Mouse (Mus musculus) MEL (cell line): ENCODE results near the gene Rbms3.

Source experiments
- CTCF ChIP-seq, 3 experiments: IDR thresholded peaks in 2 of 3; conservative IDR thresholded peaks in 1 of 3; 2 replicates each; pipeline ENCODE4 v1.5.1; 2011 to 2012; ENCODE audit warnings: low read length in 3 of 3, low read depth in 2 of 3, mild to moderate bottlenecking in 2 of 3, improper control_type of control experiment in 1 of 3, inconsistent platforms in 1 of 3, mixed read lengths in 1 of 3, moderate library complexity in 1 of 3; ENCODE audit not compliant: control insufficient read depth in 1 of 3, insufficient read depth in 1 of 3, poor library complexity in 1 of 3, severe bottlenecking in 1 of 3
- GATA1 ChIP-seq: IDR thresholded peaks from 2 replicates; pipeline ENCODE4 v1.6.1; 2011; ENCODE audit warnings: low read depth, low read length, improper control_type of control experiment
- JUND ChIP-seq: IDR thresholded peaks from 2 replicates; pipeline ENCODE4 v1.6.1; 2011; ENCODE audit warnings: low read depth, mild to moderate bottlenecking, improper control_type of control experiment, low read length
- MAFK ChIP-seq: IDR thresholded peaks from 2 replicates; pipeline ENCODE4 v1.6.1; 2011; ENCODE audit warnings: low read depth, mild to moderate bottlenecking, low read length, improper control_type of control experiment, borderline replicate concordance
- MXI1 ChIP-seq: IDR thresholded peaks from 2 replicates; pipeline ENCODE4 v1.6.1; 2011; ENCODE audit warnings: mild to moderate bottlenecking, low read depth, low read length, improper control_type of control experiment
- POLR2A ChIP-seq, 2 experiments: IDR thresholded peaks; 2 replicates each; pipeline ENCODE4 v1.6.1; 2011 to 2012; ENCODE audit warnings: low read length in 2 of 2, mild to moderate bottlenecking in 2 of 2, control low read depth in 1 of 2, improper control_type of control experiment in 1 of 2, low read depth in 1 of 2, moderate library complexity in 1 of 2; ENCODE audit not compliant: control insufficient read depth in 1 of 2, insufficient read depth in 1 of 2, poor library complexity in 1 of 2
- SMC3 ChIP-seq: IDR thresholded peaks from 2 replicates; pipeline ENCODE4 v1.6.1; 2011; ENCODE audit warnings: low read depth, low read length, improper control_type of control experiment
- TBP ChIP-seq: IDR thresholded peaks from 2 replicates; pipeline ENCODE4 v1.8.0; 2011; ENCODE audit warnings: low read depth, low read length, improper control_type of control experiment
- USF1 ChIP-seq: IDR thresholded peaks from 2 replicates; pipeline ENCODE4 v1.6.1; 2014; ENCODE audit warnings: low read depth, mild to moderate bottlenecking, inconsistent platforms, low read length, improper control_type of control experiment, moderate library complexity

DNA sequence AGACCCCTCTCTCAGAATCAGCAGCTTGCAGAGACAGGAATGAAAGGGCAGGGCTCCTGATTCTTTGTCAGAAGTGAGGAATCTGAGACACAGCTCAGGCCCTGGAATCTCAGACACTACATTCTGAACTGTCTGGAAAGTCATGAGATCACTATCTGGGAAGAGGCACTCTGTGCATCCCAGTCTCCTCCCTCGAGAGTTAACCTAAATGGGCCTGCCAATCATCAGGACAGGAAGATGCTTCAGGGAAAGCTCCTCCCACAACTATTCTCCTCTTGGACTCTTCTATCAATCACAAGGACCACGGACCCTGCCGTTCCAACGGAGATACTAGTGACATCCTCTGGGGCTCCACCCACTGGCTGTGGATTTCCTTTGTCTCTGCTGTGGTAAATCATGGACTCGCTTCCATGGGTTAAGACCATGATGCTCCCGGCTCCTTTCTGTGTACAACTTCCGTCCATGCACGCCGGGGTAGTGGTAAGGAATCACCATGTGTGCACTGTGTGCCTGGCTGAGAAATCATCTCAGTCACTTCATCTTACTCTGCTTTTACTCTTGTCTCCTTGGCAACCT lies 473.3 kb downstream of the Rbms3 start:
- TF ChIP-seq CTCF (IDR thresholded peaks at IDR 0.05 in 2 of 3, conservative IDR thresholded peaks at IDR 0.05 in 1 of 3; ENCODE audit: control insufficient read depth in 1 of 3, insufficient read depth in 1 of 3, low read depth in 2 of 3, low read length in 3 of 3, poor library complexity in 1 of 3, severe bottlenecking in 1 of 3), result no peak
- no peak for TF ChIP-seq MAFK
- no peak for TF ChIP-seq MXI1
- TF ChIP-seq GATA1, result no peak
- TF ChIP-seq TBP, result no peak
- TF ChIP-seq POLR2A (IDR thresholded peaks at IDR 0.05; ENCODE audit: control insufficient read depth in 1 of 2, insufficient read depth in 1 of 2, low read depth in 1 of 2, low read length in 2 of 2, poor library complexity in 1 of 2), result no peak
- TF ChIP-seq SMC3, result no peak
- TF ChIP-seq JUND, result no peak
- no peak for TF ChIP-seq USF1
